Mouse (Mus musculus) MEL (cell line): Measurements from ENCODE around the gene Gxylt1.

Experiments used
- EP300 ChIP-seq, 2 experiments: IDR thresholded peaks; 2 replicates each; pipeline ENCODE4 v1.6.1; 2011; ENCODE audit warnings: improper control_type of control experiment in 2 of 2, low read length in 2 of 2, low read depth in 1 of 2, mild to moderate bottlenecking in 1 of 2
- NRF1 ChIP-seq: IDR thresholded peaks from 2 replicates; pipeline ENCODE4 v1.6.1; 2014; ENCODE audit warnings: low read depth, mild to moderate bottlenecking, inconsistent platforms, low read length, improper control_type of control experiment, moderate library complexity; ENCODE audit not compliant: poor library complexity, insufficient read depth, severe bottlenecking
- POLR2A ChIP-seq, 2 experiments: IDR thresholded peaks; 2 replicates each; pipeline ENCODE4 v1.6.1; 2011 to 2012; ENCODE audit warnings: low read length in 2 of 2, mild to moderate bottlenecking in 2 of 2, control low read depth in 1 of 2, improper control_type of control experiment in 1 of 2, low read depth in 1 of 2, moderate library complexity in 1 of 2; ENCODE audit not compliant: control insufficient read depth in 1 of 2, insufficient read depth in 1 of 2, poor library complexity in 1 of 2

DNA sequence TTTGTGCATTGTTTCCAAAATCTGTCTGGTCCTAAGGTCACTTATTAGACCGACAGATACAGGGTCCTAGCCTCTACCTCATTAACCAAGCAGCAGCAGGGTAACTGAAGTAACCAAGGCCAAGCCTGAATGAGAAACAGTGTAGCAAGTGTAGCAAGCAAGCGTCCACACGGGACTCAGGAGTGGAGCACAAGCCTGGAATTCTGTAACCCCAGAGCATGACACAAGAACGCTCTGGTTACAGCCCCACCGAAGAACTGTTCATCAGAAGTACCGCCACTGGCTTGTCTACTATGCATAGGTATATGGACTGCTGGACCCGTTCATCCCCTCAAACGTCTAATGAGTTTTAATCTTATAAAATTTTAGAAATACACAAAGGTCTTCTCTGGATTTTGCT lies 7.5 kb downstream of the Gxylt1 start:
- TF ChIP-seq NRF1: no peak
- TF ChIP-seq POLR2A (IDR thresholded peaks at IDR 0.05; ENCODE audit: control insufficient read depth in 1 of 2, insufficient read depth in 1 of 2, low read depth in 1 of 2, low read length in 2 of 2, poor library complexity in 1 of 2): no peak
- TF ChIP-seq EP300 (IDR thresholded peaks at IDR 0.05; ENCODE audit: low read depth in 1 of 2, low read length in 2 of 2): no peak
